Mouse (Mus musculus) liver, adult (tissue): ENCODE measurements around the gene Tmem26.

ENCODE experiments used
- GATA4 ChIP-seq: IDR thresholded peaks from 2 replicates; pipeline ENCODE4 v1.6.1; 2014; ENCODE audit warnings: mild to moderate bottlenecking, low read length; ENCODE audit not compliant: insufficient replicate concordance

Tmem26 gene

GRCm38 (mm10) chr10:68810958-68811357 lies 87.5 kb downstream of the Tmem26 start:
- no peak for TF ChIP-seq GATA4

GRCm38 (mm10) chr10:68812699-68813098 lies 89.3 kb downstream of the Tmem26 start:
- TF ChIP-seq GATA4 = no peak

GRCm38 (mm10) chr10:68817281-68817680 lies 93.8 kb downstream of the Tmem26 start:
- TF ChIP-seq GATA4 = no peak

GRCm38 (mm10) chr10:68818065-68818759 lies 94.8 kb downstream of the Tmem26 start:
- TF ChIP-seq GATA4 = no peak

- TF ChIP-seq GATA4 = no peak
These were observed 101.1 kb downstream of the Tmem26 start for GRCm38 (mm10) chr10:68824519-68824918.
